Mouse (Mus musculus): ENCODE data around the gene Foxn3.

Foxn3 gene

GRCm38 (mm10) chr12:99526571-99527140 lies 36.7 kb downstream of the Foxn3 start:
- DNase-seq (ENCODE audit: low read depth, low spot score) = no peak

DNA sequence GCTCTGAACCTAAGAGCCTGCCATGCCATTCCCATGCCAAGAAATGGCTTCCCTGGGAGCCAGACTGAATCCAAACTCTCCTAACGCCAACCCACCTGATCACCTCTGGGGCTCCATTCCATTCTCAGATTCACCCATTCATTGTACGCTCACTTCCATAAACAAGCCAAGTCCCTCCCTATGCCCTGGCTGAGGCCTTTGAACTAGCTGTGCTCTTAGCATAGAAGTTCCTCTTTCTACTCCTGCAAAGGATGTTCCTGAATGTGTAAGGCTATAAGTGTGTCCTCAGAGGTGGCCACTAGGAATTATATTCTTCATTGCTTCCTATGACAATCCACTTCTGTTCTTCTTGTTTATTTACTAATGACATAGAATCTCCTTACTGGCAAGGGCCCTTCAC lies 40.5 kb downstream of the Foxn3 start:
- no peak for DNase-seq (ENCODE audit: low read depth, low spot score)

GRCm38 (mm10) chr12:99519862-99520261 lies 43.5 kb downstream of the Foxn3 start:
- no peak for DNase-seq (ENCODE audit: low read depth, low spot score)

GRCm38 (mm10) chr12:99519191-99519614 lies 44.2 kb downstream of the Foxn3 start:
- DNase-seq (ENCODE audit: low read depth, low spot score) = peak; percentile 29

- no peak for DNase-seq (ENCODE audit: low read depth, low spot score)
These were observed 44.7 kb downstream of the Foxn3 start for GRCm38 (mm10) chr12:99518640-99519039.

- no peak for DNase-seq (ENCODE audit: low read depth, low spot score)
These were observed 45.3 kb downstream of the Foxn3 start for GRCm38 (mm10) chr12:99518126-99518525.

GRCm38 (mm10) chr12:99517296-99517695 lies 46.1 kb downstream of the Foxn3 start:
- DNase-seq (ENCODE audit: low read depth, low spot score) = no peak

GRCm38 (mm10) chr12:99515481-99515880 lies 47.9 kb downstream of the Foxn3 start:
- DNase-seq (ENCODE audit: low read depth, low spot score) = no peak

DNA sequence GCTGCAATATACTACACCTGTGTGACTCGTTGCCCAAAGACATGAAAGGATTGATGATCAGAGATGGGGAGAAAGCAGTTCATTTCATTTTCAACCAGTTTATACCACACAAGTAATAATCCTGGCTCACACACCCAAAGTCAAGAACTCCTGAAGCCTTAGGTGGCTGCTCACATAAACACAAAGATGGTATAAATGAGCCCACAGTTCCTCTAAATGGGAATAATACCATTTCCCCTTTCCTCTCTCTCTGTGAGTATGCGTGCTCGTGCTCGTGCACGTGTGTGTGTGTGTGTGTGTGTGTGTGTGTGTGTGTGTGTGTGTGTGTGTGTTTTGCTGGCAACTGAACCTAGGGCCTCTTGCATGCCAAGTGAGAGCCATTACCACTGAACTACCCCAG lies 51.7 kb downstream of the Foxn3 start:
- no peak for DNase-seq (ENCODE audit: low read depth, low spot score)

- DNase-seq (ENCODE audit: low read depth, low spot score) = peak; percentile 33
These were observed 52.6 kb downstream of the Foxn3 start for GRCm38 (mm10) chr12:99510759-99511158.

GRCm38 (mm10) chr12:99502225-99502624 lies 61.2 kb downstream of the Foxn3 start:
- DNase-seq (ENCODE audit: low read depth, low spot score) = no peak

GRCm38 (mm10) chr12:99498978-99499694 lies 64.2 kb downstream of the Foxn3 start:
- DNase-seq (ENCODE audit: low read depth, low spot score) = no peak

DNA sequence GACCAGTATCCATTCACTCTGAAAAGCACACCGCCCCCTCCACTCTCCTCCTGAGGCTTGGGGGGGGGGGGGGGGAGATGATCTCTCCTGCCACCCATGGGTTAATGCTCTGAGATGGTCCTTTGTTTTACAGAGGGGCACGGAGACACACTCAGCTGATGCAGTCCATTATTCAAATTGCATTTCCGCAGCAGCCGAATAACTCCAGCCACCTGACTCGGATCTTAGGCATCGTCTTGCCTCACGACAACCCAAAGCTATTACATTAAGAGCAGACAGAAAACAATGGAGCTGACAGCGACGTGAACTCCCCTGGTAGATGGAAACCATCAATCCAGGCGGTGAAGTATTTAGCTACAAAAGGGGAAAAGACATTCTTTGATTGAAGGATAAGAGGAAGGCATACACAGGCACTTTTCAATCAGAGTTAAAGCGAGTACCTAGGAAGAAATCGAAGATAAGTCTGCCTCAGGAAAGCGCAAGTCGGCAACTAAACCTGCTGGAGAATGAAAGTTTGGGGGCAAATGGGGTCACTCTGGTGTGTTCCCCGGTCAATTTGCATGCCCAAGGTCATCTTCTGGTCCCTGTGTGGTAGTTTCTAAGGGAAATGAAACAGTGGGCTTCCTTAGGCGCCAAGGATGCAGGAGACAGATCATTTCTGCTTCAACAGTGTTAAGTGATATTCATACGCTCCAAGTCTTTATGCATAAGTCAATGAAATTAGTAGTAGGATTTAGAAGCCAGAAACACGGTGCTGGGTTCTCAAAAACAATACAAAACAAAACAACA lies 65.0 kb downstream of the Foxn3 start:
- DNase-seq (ENCODE audit: low read depth, low spot score) = no peak

- no peak for DNase-seq (ENCODE audit: low read depth, low spot score)
These were observed 66.4 kb downstream of the Foxn3 start for GRCm38 (mm10) chr12:99496945-99497344.

- DNase-seq (ENCODE audit: low read depth, low spot score) = no peak
These were observed 73.2 kb downstream of the Foxn3 start for GRCm38 (mm10) chr12:99490216-99490615.

GRCm38 (mm10) chr12:99489001-99489592 lies 74.3 kb downstream of the Foxn3 start:
- DNase-seq (ENCODE audit: low read depth, low spot score) = no peak

DNA sequence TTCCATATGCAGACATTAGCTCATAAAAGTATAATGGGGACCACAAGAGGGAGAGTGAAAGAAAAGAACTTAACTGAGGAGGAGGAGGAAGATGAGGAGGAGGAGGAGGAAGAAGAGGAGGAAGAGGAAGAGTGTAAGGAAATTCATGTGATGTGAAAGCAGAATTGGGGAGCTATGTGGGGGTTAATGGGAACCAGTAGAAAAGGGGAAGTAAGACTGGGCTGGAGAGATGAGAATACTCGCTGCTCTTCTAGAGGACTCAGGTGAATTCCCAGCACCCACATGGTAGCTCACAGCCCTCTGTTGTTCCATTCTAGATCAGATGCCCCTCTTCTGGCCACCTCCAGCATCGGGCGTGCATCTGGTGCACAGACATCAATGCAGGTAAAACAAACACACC lies 83.0 kb downstream of the Foxn3 start:
- DNase-seq (ENCODE audit: low read depth, low spot score) = no peak

GRCm38 (mm10) chr12:99474176-99474575 lies 89.2 kb downstream of the Foxn3 start:
- DNase-seq (ENCODE audit: low read depth, low spot score) = no peak

- DNase-seq (ENCODE audit: low read depth, low spot score) = no peak
These were observed 89.8 kb downstream of the Foxn3 start for GRCm38 (mm10) chr12:99473406-99474133.

DNA sequence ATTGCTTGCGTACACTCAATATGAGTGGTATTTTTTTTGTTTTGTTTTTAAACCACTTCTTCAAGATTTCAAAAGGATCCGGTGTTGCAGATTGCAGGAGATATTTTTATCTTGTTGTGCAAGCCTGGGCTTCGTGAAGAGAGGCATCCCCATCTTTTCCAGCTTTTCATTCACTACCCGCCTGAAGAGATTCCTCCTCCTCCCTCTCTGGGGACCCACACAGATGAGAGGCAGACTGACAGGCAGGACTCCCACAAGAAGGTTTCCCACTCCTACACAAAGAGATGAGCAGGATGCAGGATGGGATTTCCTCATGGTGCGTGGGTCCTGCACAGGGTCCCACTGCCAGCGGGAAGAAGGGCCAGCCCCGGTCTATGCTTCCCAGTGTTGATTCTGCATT lies 92.0 kb downstream of the Foxn3 start:
- no peak for DNase-seq (ENCODE audit: low read depth, low spot score)

DNA sequence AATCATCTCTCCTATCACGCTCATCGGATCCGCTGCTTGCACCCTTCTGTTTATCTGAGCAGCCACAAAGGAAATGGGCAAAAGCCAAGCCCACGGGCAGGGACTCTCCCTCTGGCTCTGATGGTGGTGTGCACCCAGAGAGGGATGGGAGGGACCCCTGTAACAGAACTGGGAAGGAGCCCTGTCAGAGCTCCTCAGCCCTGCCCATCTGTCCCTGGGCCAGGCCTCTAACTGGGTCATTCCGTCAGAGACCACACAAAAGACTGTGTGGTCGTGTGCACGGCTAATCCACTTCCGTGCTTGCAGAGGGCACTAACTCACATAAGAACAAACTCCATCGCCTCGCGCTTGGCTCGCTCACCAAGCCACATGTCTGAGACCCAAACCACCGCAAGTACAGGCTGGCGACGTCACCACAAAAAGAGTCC lies 95.5 kb downstream of the Foxn3 start:
- no peak for DNase-seq (ENCODE audit: low read depth, low spot score)
